Mouse (Mus musculus) cerebellum, postnatal 4 days (tissue): ENCODE measurements at regions not wholly inside any gene's neighbourhood (a gene's known extent, or its start where the extent isn't known, plus 50 kb on each side); places are given as distances from the start of the nearest gene placed in this dataset.
"Not testable (repeated sequence)": the region's sequence is repeated elsewhere in the genome, so short reads cannot be mapped to it uniquely, and the experiment has no call there.

ENCODE experiments used
- DNase-seq, 2 experiments: peaks; one replicate each; pipeline ENCODE4 v3.0.0; 2022; ENCODE audit warnings: low spot score in 2 of 2, mixed read lengths in 1 of 2

- no peak for DNase-seq
Observed at GRCm38 (mm10) chrX:17818325-17818724, 246.2 kb upstream of the Fundc1 start.

GRCm38 (mm10) chrX:17817651-17818050, 245.5 kb upstream of the Fundc1 start:
- DNase-seq, result no peak

GRCm38 (mm10) chrX:17788048-17788447, 215.9 kb upstream of the Fundc1 start:
- not testable (repeated sequence) for DNase-seq

GRCm38 (mm10) chrX:17775886-17776285, 203.8 kb upstream of the Fundc1 start:
- no peak for DNase-seq

GRCm38 (mm10) chrX:17752823-17753222, 180.7 kb upstream of the Fundc1 start:
- DNase-seq, result no peak

GRCm38 (mm10) chrX:17751466-17751865, 179.3 kb upstream of the Fundc1 start:
- DNase-seq, result no peak

GRCm38 (mm10) chrX:17730233-17730632, 158.1 kb upstream of the Fundc1 start:
- DNase-seq, result no peak

GRCm38 (mm10) chrX:17725780-17726220, 153.7 kb upstream of the Fundc1 start:
- no peak for DNase-seq

- DNase-seq, result peak in 1 of 2 experiments; percentile 1
Observed at GRCm38 (mm10) chrX:17724990-17725779, 153.1 kb upstream of the Fundc1 start.

GRCm38 (mm10) chrX:17724398-17724797, 152.3 kb upstream of the Fundc1 start:
- DNase-seq, result no peak

GRCm38 (mm10) chrX:17721866-17722625, 149.9 kb upstream of the Fundc1 start:
- not testable (repeated sequence) for DNase-seq

GRCm38 (mm10) chrX:17714534-17714933, 142.4 kb upstream of the Fundc1 start:
- no peak for DNase-seq

GRCm38 (mm10) chrX:17712919-17713318, 140.8 kb upstream of the Fundc1 start:
- no peak for DNase-seq

- no peak for DNase-seq
Observed at GRCm38 (mm10) chrX:17712475-17712874, 140.3 kb upstream of the Fundc1 start.
